Mouse (Mus musculus) heart, embryonic 16.5 days (tissue): ENCODE measurements at regions not wholly inside any gene's neighbourhood (a gene's known extent, or its start where the extent isn't known, plus 50 kb on each side); places are given as distances from the start of the nearest gene placed in this dataset.

Experiments
- ATAC-seq: fragments of 200-750 bp; cut with Nextera tagmentation; replicated peaks from 2 replicates; pipeline ENCODE4 v1.8.0; 2017; ENCODE audit warnings: moderate number of reproducible peaks; ENCODE audit not compliant: insufficient read depth, low FRiP score; ENCODE audit errors: extremely low read depth
- H3K27ac ChIP-seq: fragments of 300-500 bp; sonication (generic); 2 replicates; pipeline ENCODE4 v1.5.1; 2014; ENCODE audit warnings: mild to moderate bottlenecking, low read length, control low read depth, moderate library complexity
- H3K27me3 ChIP-seq: fragments of 300-500 bp; sonication (generic); 2 replicates; pipeline ENCODE4 v1.6.1; 2014; ENCODE audit warnings: low read length, mixed read lengths; ENCODE audit not compliant: control insufficient read depth, insufficient read depth
- H3K36me3 ChIP-seq: fragments of 300-500 bp; sonication (generic); 2 replicates; pipeline ENCODE4 v1.6.1; 2014; ENCODE audit not compliant: control insufficient read depth, insufficient read depth
- H3K4me1 ChIP-seq: fragments of 300-500 bp; sonication (generic); 2 replicates; pipeline ENCODE4 v1.6.1; 2014; ENCODE audit warnings: low read length, mixed read lengths; ENCODE audit not compliant: control insufficient read depth, insufficient read depth
- H3K4me2 ChIP-seq: fragments of 300-500 bp; sonication (generic); 2 replicates; pipeline ENCODE4 v1.6.1; 2014; ENCODE audit warnings: low read depth, mild to moderate bottlenecking, control low read depth, low read length
- H3K4me3 ChIP-seq: fragments of 300-500 bp; sonication (generic); 2 replicates; pipeline ENCODE4 v1.5.1; 2014; ENCODE audit warnings: mild to moderate bottlenecking, control low read depth, low read length
- H3K9ac ChIP-seq: fragments of 300-500 bp; sonication (generic); 2 replicates; pipeline ENCODE4 v1.6.1; 2014; ENCODE audit warnings: low read length, control low read depth
- H3K9me3 ChIP-seq: fragments of 300-500 bp; sonication (generic); replicated peaks from 2 replicates; pipeline ENCODE4 v1.6.1; 2016; ENCODE audit warnings: low read length; ENCODE audit not compliant: control insufficient read depth
- WGBS: fragments of 180-500 bp; shearing (Covaris S2); extraction: QIAGEN DNeasy Blood & Tissue Kit; methylation state at CpG from one replicate; pipeline ENCODE4 v1.1.7; 2014; 5-methylcytosine and 5-hydroxymethylcytosine counted together

DNA sequence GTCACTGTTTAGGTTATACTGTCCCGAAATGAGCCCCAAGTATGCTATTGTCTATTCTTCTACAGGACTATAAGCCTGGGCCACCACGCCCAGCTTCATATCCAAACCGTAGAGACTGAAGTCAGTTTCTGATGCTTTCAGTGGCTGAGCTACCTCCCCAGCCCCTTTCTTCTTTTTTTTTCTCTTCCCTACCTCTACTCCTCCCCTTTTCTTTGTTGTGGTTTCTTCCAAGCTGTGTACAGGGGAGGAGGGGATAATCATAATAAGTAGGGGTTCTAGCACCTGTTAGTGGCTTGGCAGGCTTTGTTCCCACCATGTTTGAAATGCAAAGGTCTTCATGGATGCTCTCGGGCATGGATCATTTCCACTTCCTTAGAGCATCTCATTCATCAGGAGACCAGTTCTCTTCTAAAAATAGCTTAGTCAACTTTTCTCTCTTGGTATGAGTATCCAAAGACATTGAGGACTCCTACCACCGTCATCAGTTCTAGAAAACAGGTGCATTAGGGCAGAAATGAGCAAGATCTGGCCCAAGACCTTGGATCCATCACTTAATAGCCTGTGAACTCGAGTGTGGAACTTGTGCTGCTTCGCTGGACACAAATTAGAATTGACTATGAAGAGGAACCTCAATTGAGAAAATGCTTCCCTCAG is 1383.5 kb downstream of the Gsdmc2 start:
- H3K4me1 ChIP-seq, result no peaks in the 10 kb centered on the region
- no peaks in the 10 kb centered on the region for H3K27me3 ChIP-seq
- H3K9me3 ChIP-seq, result no peaks in the 10 kb centered on the region
- no peak overlapping the region for H3K4me2 ChIP-seq
- no peak for ATAC-seq
- no peak overlapping the region for H3K27ac ChIP-seq
- no peaks in the 10 kb centered on the region for H3K36me3 ChIP-seq
- no peak overlapping the region for H3K4me3 ChIP-seq
- WGBS, result 91% methylated on average over 7 of the region's 7 CpGs
- H3K9ac ChIP-seq, result no peak overlapping the region

DNA sequence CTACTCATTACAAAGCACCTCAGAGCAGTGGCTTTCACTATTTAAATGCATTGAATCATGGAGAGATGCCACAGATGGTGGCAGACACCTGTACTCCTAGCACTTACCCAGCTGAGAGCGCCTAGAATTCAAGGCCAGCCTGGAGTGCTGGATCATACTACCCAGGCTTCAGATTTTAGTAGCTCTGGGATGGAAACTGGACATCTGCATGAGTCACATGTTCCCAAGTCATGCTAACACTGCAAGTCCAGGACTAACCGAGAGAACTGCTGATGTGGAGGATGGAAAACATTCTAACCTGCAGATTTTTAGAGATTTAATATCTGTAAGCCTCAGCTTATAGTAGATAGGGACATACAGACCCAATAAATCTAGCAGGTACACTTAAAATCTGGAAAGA is 1384.3 kb downstream of the Gsdmc2 start:
- H3K4me3 ChIP-seq, result no peak overlapping the region
- H3K27me3 ChIP-seq, result no peaks in the 10 kb centered on the region
- H3K36me3 ChIP-seq, result no peaks in the 10 kb centered on the region
- no peak overlapping the region for H3K9ac ChIP-seq
- H3K27ac ChIP-seq, result no peak overlapping the region
- 80% methylated on average over 2 of the region's 2 CpGs for WGBS
- H3K4me1 ChIP-seq, result no peaks in the 10 kb centered on the region
- no peak overlapping the region for H3K4me2 ChIP-seq
- no peaks in the 10 kb centered on the region for H3K9me3 ChIP-seq
- no peak for ATAC-seq

DNA sequence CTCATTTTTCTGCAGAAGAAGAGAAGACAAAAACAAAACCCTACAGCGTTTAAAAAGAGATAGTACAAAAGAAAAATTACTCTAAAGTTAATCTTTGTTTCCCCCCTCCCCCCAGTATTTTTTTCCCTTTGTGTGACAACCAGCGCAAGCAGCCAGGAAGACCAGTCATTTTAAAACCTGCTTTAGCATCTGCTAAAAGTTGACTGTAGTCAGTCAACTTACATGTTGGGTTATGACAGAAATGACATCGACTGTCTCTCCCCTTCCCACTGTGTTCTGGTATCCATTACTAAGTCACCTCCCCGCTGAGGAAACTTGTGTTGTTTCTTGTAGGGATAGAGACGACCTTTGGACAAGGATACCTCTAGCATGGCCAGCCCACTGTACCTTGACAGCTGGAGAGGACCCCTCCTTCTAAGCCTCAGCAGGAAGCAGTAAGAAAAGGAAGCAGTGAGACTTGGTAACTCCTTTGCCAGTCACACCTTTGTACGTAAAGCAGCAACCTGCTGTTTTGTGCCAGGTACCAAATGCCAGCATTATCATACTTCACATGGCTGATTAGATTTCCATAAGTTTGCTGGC is 1384.9 kb downstream of the Gsdmc2 start:
- ATAC-seq, result no peak
- H3K4me1 ChIP-seq, result no peaks in the 10 kb centered on the region
- no peak overlapping the region for H3K4me3 ChIP-seq
- H3K36me3 ChIP-seq, result no peaks in the 10 kb centered on the region
- no peaks in the 10 kb centered on the region for H3K27me3 ChIP-seq
- WGBS, result 68% methylated on average over 6 of the region's 6 CpGs
- no peak overlapping the region for H3K9ac ChIP-seq
- H3K9me3 ChIP-seq, result no peaks in the 10 kb centered on the region
- H3K27ac ChIP-seq, result no peak overlapping the region
- H3K4me2 ChIP-seq, result no peak overlapping the region

DNA sequence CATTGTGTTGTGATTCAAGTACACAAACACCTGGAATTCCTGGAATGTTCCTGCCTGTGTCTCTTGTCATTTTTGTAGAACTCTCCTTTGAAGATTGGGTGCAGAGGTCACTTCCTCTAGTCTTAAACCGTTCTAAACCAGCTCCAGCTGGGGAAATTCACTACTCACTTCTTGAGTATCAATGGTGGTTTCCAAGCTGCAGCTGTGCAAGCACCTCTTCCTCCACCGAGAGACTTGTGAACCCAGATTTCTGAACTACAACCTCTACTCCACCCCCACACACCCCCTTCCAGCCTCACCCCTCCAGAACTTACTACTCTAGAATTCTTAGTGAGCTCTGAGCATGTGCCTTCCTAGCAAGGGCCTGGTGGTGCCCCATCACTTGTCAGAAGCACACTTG is 1387.0 kb downstream of the Gsdmc2 start:
- no peaks in the 10 kb centered on the region for H3K27me3 ChIP-seq

DNA sequence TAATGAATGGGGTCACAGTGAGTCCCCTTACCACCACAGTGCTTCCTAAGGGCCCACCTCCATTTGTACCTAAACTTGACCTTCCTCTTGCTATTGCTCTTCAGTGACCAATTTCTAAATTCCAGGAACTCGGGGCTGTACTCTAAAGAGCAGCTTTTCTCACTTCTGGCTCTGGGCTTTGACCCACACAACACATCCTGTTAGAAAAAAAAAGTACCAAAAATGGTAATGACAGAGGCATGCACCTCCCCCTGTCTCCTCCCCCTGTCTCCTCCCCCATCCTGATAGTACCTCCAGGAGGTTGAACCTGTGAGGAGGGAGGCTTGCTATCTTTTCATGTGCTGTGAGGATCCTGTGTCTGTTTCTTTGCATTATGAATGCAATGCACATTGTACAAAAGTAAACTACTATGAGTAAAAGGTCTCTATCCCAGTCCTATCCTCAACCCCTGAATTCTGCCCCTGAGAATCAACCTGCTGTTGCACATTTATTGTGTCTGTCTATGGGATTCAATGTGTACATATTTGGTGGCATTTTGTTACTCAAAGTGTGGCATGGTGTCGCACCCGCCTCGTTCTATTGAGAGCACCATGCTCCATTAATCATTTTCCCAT is 1387.8 kb downstream of the Gsdmc2 start:
- H3K4me3 ChIP-seq, result no peak overlapping the region
- ATAC-seq, result peak; percentile 37; the same call in 1 of the 2 replicates
- H3K4me2 ChIP-seq, result no peak overlapping the region
- no peaks in the 10 kb centered on the region for H3K4me1 ChIP-seq
- H3K9me3 ChIP-seq, result no peaks in the 10 kb centered on the region
- H3K27me3 ChIP-seq, result no peaks in the 10 kb centered on the region
- H3K9ac ChIP-seq, result no peak overlapping the region
- 76% methylated on average over 4 of the region's 4 CpGs for WGBS
- no peak overlapping the region for H3K27ac ChIP-seq
- H3K36me3 ChIP-seq, result no peaks in the 10 kb centered on the region

More for the DNA sequence above, 1387.0 kb downstream of the Gsdmc2 start:
- Histone ChIP-seq H3K4me2 (no peak overlapping the region), H3K9ac (no peak overlapping the region), H3K9me3 (no peaks in the 10 kb centered on the region), H3K4me1 (no peaks in the 10 kb centered on the region), H3K4me3 (no peak overlapping the region), H3K36me3 (no peaks in the 10 kb centered on the region), H3K27ac (no peak overlapping the region)
- no peak for ATAC-seq
- WGBS, result 38% methylated on average over 2 of the region's 2 CpGs

DNA sequence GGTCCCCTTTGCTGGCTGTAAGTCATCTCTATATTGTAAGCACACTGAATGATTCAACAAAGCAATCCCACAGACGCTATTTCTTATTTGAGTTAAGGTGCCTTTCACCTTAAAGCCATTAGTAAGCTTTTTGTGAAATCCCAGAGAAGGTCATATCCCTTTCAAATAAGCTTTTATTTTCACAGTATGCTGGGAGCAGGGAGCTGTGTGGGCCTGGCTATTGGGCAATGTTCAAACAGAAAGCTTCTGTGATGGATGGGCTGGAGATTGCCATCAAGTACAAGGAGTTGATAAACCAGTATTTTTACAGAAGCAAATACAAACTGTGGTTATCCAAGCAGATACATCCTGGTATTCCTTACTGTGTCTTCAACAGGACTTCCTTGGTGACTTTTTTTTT is 1389.0 kb downstream of the Gsdmc2 start:
- Histone ChIP-seq H3K9ac (no peak overlapping the region), H3K27ac (no peak overlapping the region), H3K4me1 (no peaks in the 10 kb centered on the region), H3K4me2 (no peak overlapping the region), H3K27me3 (no peaks in the 10 kb centered on the region), H3K36me3 (no peaks in the 10 kb centered on the region), H3K9me3 (no peaks in the 10 kb centered on the region), H3K4me3 (no peak overlapping the region)
- 70% methylated on average over 1 of the region's 1 CpGs for WGBS
- ATAC-seq, result no peak

DNA sequence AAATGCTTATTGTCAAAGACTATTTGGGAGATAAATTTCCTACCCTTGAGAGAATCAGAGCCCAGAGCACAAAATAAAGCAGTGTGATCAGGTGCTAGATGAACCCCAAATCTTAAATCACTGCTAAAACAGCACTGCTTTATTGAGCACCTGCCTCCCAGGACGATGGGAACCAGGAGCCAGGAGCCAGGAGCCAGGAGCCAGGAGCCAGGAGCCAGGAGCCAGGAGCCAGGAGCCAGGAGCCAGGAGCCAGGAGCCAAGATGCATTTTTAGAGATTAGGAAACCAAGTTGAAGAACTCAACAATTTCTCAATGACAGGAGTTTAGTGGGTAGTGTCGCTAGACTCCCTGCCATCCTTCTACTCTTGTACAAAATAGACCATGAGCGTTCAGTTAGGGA is 1396.9 kb downstream of the Gsdmc2 start:
- H3K4me3 ChIP-seq, result no peak overlapping the region
- ATAC-seq, result no peak
- no peak overlapping the region for H3K9ac ChIP-seq
- no peak overlapping the region for H3K4me2 ChIP-seq
- no peaks in the 10 kb centered on the region for H3K4me1 ChIP-seq
- H3K9me3 ChIP-seq, result no peaks in the 10 kb centered on the region
- H3K27me3 ChIP-seq, result no peaks in the 10 kb centered on the region
- H3K27ac ChIP-seq, result no peak overlapping the region
- WGBS, result 73% methylated on average over 3 of the region's 3 CpGs
- H3K36me3 ChIP-seq, result no peaks in the 10 kb centered on the region

DNA sequence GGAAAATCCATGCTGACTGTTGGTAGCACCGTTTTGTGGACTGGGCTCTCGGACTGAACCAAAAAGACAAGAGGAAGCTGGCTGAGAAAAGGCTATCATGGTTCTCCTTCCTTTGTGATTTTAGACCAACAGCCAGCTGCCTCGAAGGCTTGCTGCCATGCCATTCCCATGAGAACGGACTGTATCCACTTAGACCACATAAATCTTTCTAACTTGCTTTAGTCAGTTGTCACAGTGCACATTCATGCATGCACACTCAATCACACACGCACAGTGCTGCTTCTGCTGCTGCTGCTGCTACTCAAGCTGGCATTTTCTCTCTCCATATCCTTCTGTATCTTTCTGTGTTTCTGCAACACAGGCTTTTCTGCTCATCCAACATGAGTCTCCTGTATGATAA is 1405.8 kb downstream of the Gsdmc2 start:
- Histone ChIP-seq H3K4me3 (no peak overlapping the region), H3K27me3 (no peaks in the 10 kb centered on the region), H3K27ac (no peak overlapping the region), H3K36me3 (no peaks in the 10 kb centered on the region), H3K9me3 (no peaks in the 10 kb centered on the region), H3K4me2 (no peak overlapping the region), H3K4me1 (no peaks in the 10 kb centered on the region), H3K9ac (no peak overlapping the region)
- ATAC-seq, result no peak
- 66% methylated on average over 5 of the region's 5 CpGs for WGBS

DNA sequence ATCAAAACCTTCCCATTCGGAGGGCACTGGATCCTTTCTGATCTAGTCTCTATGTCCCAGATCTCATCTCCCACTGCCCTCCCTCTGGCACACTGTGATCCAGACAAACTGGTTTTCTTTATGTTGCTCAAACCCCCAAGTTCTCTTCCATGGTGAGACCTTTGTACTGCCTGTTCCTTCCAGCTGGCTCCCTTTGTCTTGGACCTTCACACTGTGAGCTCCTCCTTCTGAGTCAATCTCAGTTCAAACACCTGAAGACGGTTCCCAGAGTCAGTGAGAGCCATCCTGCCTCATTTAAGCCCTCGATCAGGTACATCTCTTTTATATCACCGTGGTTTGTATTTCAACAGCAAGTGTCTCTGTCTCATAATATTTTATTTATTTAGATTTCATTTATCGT is 1408.3 kb downstream of the Gsdmc2 start:
- H3K4me2 ChIP-seq, result no peak overlapping the region
- no peaks in the 10 kb centered on the region for H3K9me3 ChIP-seq
- no peak overlapping the region for H3K27ac ChIP-seq
- no peaks in the 10 kb centered on the region for H3K27me3 ChIP-seq
- WGBS, result 82% methylated on average over 5 of the region's 5 CpGs
- H3K36me3 ChIP-seq, result no peaks in the 10 kb centered on the region
- no peak overlapping the region for H3K4me3 ChIP-seq
- no peak for ATAC-seq
- no peak overlapping the region for H3K9ac ChIP-seq
- no peaks in the 10 kb centered on the region for H3K4me1 ChIP-seq
